Mouse (Mus musculus) hindbrain, embryonic 10.5 days (tissue): ENCODE results near the gene Pank3. TPM values are rescaled to one million over a fixed set of nuclear protein-coding genes. Genes with fewer than 3 reads are reported as not detected.
"Not testable (repeated sequence)": the region's sequence is repeated elsewhere in the genome, so short reads cannot be mapped to it uniquely, and the experiment has no call there.

Experiments used
- DNase-seq: peaks from one replicate; pipeline ENCODE4 v3.0.0-alpha.2; 2017; ENCODE audit warnings: low spot score
- H3K27ac ChIP-seq: fragments of 300-500 bp; sonication (generic); 2 replicates; pipeline ENCODE4 v1.5.1; 2016; ENCODE audit warnings: mild to moderate bottlenecking, moderate library complexity
- H3K27me3 ChIP-seq: fragments of 300-500 bp; sonication (generic); 2 replicates; pipeline ENCODE4 v1.6.1; 2016; ENCODE audit warnings: mild to moderate bottlenecking; ENCODE audit not compliant: poor library complexity, insufficient read depth, severe bottlenecking
- H3K36me3 ChIP-seq: fragments of 300-500 bp; sonication (generic); 2 replicates; pipeline ENCODE4 v1.6.1; 2016; ENCODE audit warnings: mild to moderate bottlenecking, moderate library complexity
- H3K4me1 ChIP-seq: fragments of 300-500 bp; sonication (generic); replicated peaks from 2 replicates; pipeline ENCODE4 v1.6.1; 2016; ENCODE audit warnings: mild to moderate bottlenecking
- H3K4me3 ChIP-seq: fragments of 300-500 bp; sonication (generic); 2 replicates; pipeline ENCODE4 v1.5.1; 2016; ENCODE audit warnings: mild to moderate bottlenecking, moderate library complexity
- H3K9me3 ChIP-seq: fragments of 300-500 bp; sonication (generic); 2 replicates; pipeline ENCODE4 v1.6.1; 2016; ENCODE audit warnings: mild to moderate bottlenecking, moderate library complexity
- WGBS: fragments of 180-500 bp; shearing (Covaris S2); methylation state at CpG from one replicate; pipeline ENCODE4 v1.1.7; 2016; 5-methylcytosine and 5-hydroxymethylcytosine counted together
- microRNA counts: library from miRNA; unstranded; fragments of <30 nt; microRNA quantifications from one replicate; lab custom pipeline; 2017
- polyA plus RNA-seq: library from polyadenylated mRNA; unstranded; fragments of >200 nt; fragmentation: Nextera tagmentation; extraction: Ambion mirVana; gene quantifications from 2 replicates; pipeline ENCODE4 v1.2.1, GENCODE M21; 2016

The Pank3 gene
- polyA plus RNA-seq, 1 experiment from 2014 or later, result 14.6 TPM

DNA sequence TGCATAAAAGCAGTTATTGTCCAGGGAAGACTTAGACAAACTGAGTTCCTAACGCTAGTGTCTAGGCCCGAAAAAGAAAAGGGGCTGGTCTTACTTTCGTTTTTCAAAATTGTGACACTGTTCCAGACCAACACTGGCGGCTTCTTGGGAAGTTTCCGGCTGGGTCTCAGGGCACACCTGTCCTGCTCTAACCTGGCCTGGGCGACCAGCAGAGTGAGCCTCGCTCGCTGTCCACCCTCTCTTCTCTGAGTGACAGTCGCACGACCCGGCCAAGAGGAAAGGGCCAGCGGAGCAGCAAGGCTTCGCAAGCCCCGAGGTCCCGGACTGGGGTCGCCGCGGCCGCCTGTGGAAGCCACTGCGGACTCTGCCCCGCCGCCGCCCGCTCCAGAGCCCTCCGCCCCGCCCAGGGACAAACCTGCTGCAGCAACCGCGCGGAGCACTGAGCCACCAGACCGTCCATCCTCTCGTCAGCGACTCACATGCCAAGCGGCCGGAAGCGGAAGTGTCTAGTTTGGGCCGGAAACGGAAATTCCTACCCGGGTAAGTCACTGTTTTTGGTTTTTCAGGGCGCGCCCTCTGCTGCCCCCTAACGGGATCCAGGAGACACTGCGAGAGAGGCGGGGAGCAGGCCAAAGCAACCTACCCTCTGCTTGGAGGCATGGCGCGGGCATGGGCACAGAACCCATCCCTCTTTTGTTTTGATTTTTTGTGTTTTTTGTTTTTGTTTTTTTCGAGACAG lies 64.9 kb downstream of the Pank3 start, which contains the start of gene Rars:
TSS of gene Rars (minus strand) at position 485 of the 739 bp plus-strand sequence.
- no peaks in the 10 kb centered on the region for H3K9me3 ChIP-seq
- WGBS, result 2% methylated on average over 46 of the region's 46 CpGs
- DNase-seq, result peak; percentile 95
- no peaks in the 10 kb centered on the region for H3K27me3 ChIP-seq
- peaks cover 41% of the 10 kb centered on the region for H3K36me3 ChIP-seq
- H3K4me1 ChIP-seq, result peaks cover 33% of the 10 kb centered on the region
- H3K27ac ChIP-seq, result peak within 1 kb of the TSS; percentile 89
- peak within 1 kb of the TSS; percentile 99 for H3K4me3 ChIP-seq

DNA sequence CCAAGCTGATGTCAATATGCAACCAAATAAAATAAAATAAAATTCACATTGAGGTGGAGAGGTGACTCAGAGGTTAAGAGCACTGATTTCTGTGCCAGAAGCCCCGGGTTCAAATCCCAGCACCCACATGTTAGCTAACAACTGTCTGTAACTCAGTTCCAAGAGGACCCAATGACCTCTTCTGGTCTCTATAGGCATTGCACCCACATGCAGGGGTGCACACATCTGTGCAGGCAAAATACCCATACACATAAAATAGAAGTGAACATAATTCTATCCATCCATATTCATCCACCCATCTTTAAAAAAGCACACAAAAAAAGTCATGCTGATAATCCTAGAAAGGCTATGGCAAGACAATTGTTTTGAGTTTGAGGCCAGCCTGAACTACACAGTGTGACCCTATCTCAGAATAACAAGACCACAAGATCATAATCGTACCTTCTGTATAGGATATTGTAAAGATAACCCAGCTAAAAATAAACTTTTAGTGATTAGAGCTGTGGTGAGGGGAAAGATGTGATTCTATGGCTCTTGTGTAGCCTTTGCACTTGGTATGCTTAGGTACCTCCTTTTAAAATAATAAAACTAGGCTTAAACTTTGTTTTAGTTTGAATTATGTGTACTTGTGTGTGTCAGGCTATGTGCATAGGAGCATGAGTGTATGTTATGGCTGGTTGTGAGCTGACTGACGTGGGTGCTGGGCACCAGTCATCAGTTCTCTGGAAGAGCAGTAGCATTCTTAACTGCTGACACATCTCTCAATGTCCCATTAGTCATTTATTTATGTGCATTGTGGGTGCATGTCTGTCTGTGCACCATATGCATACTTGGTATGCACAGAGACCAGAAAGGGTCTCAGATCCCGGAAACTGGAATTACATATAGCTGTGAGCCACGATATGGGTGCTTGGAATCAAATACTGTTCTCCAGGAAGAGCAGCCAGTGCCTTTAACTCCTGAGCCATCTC lies 68.2 kb downstream of the Pank3 start:
- Histone ChIP-seq H3K4me1 (peaks cover 33% of the 10 kb centered on the region), H3K27me3 (no peaks in the 10 kb centered on the region), H3K4me3 (no peak overlapping the region), H3K36me3 (peaks cover 34% of the 10 kb centered on the region), H3K9me3 (no peaks in the 10 kb centered on the region), H3K27ac (peak overlapping the region; percentile 85)
- DNase-seq, result no peak
- 83% methylated on average over 5 of the region's 5 CpGs for WGBS

GRCm38 (mm10) chr11:35838345-35839338 lies 69.4 kb downstream of the Pank3 start:
- peak; percentile 93 for DNase-seq
- H3K27ac ChIP-seq, result peak overlapping the region; percentile 85
- no peaks in the 10 kb centered on the region for H3K9me3 ChIP-seq
- WGBS, result 26% methylated on average over 28 of the region's 28 CpGs
- H3K27me3 ChIP-seq, result no peaks in the 10 kb centered on the region
- peak overlapping the region; percentile 46 for H3K4me3 ChIP-seq
- H3K36me3 ChIP-seq, result peaks cover 40% of the 10 kb centered on the region
- H3K4me1 ChIP-seq, result peaks cover 24% of the 10 kb centered on the region

GRCm38 (mm10) chr11:35840282-35840681 lies 71.0 kb downstream of the Pank3 start:
- no peak for DNase-seq
- H3K27me3 ChIP-seq, result no peaks in the 10 kb centered on the region
- H3K36me3 ChIP-seq, result peaks cover 45% of the 10 kb centered on the region
- no peaks in the 10 kb centered on the region for H3K9me3 ChIP-seq
- H3K4me3 ChIP-seq, result no peak overlapping the region
- H3K4me1 ChIP-seq, result peaks cover 15% of the 10 kb centered on the region; the same call in 1 of the 2 replicates
- no peak overlapping the region for H3K27ac ChIP-seq
- 84% methylated on average over 7 of the region's 7 CpGs for WGBS

- H3K27ac ChIP-seq, H3K9me3 ChIP-seq, H3K4me3 ChIP-seq, H3K27me3 ChIP-seq, DNase-seq: not testable (repeated sequence)
- peaks cover 45% of the 10 kb centered on the region for H3K36me3 ChIP-seq
- H3K4me1 ChIP-seq, result peaks cover 15% of the 10 kb centered on the region; the same call in 1 of the 2 replicates
- 91% methylated on average over 4 of the region's 4 CpGs for WGBS
Observed at GRCm38 (mm10) chr11:35840806-35841205, 71.5 kb downstream of the Pank3 start.

MicroRNA genes within 50 kb of the gene (microRNA counts, 519-probe panel; counts per million panel counts)
- microRNA mmu-miR-103 (lab: Ali Mortazavi, UCI), result 5,105 counts per million, percentile 95 among the panel's probes with 10 or more counts

Other genes with a start within 250 kb of the Pank3 start
- gene Fbll1, start 29.4 kb downstream of the Pank3 start, polyA plus RNA-seq, result 1.1 and 3.3 TPM in 2 replicates
- 76.4 and 105 TPM in 2 replicates for gene Rars, start 65.0 kb downstream of the Pank3 start, polyA plus RNA-seq
- gene Wwc1, start 211.0 kb downstream of the Pank3 start, polyA plus RNA-seq, result 3.9 and 4.9 TPM in 2 replicates